Mouse (Mus musculus) liver (tissue): ENCODE data around the gene Gm11037.

Source experiments
- DNase-seq: peaks from one replicate; pipeline ENCODE4 v3.0.0-alpha.2; 2020; ENCODE audit warnings: mixed read lengths

Gene Gm11037

GRCm38 (mm10) chr2:131129836-131130235 lies 3.5 kb upstream of the Gm11037 start:
- peak; percentile 81 for DNase-seq

DNA sequence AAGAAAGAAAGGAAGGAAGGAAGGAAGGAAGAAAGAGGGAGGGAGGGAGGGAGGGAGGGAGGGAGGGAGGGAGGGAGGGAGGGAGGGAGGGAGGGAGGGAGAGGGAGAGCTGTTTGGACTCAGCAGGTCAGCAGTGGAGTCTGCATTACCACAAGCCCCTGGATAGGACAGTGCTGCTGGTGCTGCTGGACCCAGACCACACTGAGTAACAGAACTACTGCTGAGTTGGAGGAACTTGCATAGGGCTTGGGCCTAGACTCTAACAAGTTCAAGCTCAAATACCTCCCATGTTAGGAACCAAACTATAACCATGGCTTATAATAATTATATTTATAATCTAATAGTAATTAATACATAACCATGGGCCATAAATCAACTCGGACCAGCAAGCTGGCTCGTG lies 2.4 kb upstream of the Gm11037 start:
- DNase-seq = no peak

- DNase-seq = no peak
These were observed 997 bp upstream of the Gm11037 start for GRCm38 (mm10) chr2:131132111-131132888.

GRCm38 (mm10) chr2:131134381-131134780 lies 1.1 kb downstream of the Gm11037 start:
- peak; percentile 27 for DNase-seq

DNA sequence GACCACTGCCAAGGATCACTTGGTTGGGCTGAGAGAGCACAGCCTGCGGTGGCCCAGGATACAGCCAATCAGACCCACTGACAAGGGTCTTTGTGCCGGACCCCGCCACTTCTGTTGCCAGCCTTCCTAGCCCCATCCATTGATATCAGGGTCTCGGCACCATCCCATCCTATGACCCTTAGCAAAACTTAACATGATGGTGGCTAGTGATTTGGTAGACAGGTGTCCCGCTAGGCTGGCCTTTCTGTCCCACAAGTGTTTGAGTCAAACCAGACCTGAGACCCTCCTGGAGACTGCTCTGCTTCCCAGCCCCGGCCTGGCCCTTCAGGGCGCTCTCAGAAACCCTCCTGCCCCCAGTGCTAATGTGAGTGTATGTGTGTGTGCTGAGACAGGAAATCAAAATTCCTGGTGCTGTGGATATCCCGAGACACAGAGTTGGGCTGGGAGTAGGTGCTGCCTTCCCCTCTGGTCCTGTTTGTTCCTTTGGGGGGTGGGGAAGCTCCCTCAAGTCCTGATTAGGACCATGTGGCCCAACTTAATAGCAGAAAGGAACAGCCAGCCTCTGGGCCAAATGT lies 1.6 kb downstream of the Gm11037 start:
- peak; percentile 36 for DNase-seq

GRCm38 (mm10) chr2:131135521-131136139 lies 2.3 kb downstream of the Gm11037 start:
- DNase-seq = peak; percentile 93

DNA sequence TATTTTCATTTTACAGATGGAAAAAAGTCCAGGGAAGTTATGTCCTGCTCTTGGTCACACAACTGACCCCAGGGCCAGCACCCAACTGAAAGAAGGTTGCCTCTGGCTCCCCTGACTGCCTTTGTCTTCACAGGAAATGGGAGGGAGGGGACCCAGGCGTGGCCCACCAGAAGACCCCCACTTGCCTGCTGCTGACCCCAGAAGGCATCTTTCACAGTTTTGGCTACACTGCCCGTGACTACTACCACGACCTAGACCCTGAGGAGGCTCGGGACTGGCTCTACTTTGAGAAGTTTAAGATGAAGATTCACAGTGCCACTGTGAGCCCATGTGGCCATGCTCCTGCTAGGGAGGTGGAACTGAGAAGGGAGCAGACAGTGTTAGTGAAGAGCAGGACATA lies 5.0 kb downstream of the Gm11037 start:
- no peak for DNase-seq

- DNase-seq = no peak
These were observed 5.5 kb downstream of the Gm11037 start for GRCm38 (mm10) chr2:131138760-131139159.

- no peak for DNase-seq
These were observed 6.0 kb downstream of the Gm11037 start for GRCm38 (mm10) chr2:131139287-131139686.

GRCm38 (mm10) chr2:131139886-131140532 lies 6.7 kb downstream of the Gm11037 start:
- DNase-seq = peak; percentile 3

GRCm38 (mm10) chr2:131140533-131140905 lies 7.2 kb downstream of the Gm11037 start:
- DNase-seq = no peak

- no peak for DNase-seq
These were observed 8.2 kb downstream of the Gm11037 start for GRCm38 (mm10) chr2:131141336-131141986.

DNA sequence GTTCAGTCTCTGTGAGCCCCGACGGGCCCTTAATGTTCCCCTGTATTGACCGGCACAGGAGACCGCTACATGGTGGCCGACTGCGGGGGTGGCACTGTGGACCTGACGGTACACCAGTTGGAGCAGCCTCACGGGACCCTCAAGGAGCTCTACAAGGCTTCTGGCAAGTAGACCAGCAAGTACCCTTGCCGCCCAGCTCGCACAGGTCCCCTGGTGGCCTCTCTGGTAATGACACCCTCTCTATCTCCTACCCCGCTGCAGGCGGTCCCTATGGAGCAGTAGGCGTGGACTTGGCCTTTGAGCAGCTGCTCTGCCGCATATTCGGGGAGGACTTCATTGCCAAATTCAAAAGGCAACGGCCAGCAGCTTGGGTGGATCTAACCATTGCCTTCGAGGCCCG lies 9.3 kb downstream of the Gm11037 start:
- DNase-seq = peak; percentile 91

DNA sequence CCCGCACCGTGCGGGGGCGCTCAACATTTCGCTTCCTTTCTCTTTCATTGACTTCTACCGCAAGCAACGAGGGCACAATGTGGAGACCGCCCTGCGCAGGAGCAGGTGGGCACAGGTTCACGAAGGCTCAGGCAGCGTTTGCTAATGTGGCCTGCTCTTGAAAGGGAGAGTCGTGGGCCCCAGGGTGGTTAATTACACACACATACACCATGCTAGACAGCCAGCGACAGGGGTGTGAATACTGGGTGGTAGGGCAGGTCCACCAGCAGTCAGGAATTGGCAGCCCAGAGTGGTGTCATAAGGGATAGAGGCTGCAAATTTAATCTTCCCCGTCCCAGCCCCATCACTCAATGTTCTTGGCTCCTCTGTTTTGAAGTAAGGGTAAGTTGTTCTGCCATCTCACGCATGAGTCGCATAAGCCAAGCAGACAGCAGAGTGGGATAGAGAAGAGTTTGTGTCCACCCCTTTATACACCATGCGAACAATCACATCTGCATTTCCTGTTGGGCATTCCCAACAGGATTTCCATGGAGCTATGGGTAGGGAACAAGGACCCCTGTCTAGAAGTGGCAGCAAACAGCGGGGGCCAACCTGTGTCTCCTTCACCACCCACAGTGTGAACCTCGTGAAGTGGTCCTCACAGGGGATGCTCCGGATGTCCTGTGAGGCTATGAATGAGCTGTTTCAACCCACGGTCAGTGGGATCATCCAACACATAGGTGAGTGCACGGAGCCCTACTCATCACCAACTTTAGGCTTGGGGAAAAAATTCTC lies 9.9 kb downstream of the Gm11037 start:
- no peak for DNase-seq

GRCm38 (mm10) chr2:131145121-131145520 lies 11.8 kb downstream of the Gm11037 start:
- no peak for DNase-seq

DNA sequence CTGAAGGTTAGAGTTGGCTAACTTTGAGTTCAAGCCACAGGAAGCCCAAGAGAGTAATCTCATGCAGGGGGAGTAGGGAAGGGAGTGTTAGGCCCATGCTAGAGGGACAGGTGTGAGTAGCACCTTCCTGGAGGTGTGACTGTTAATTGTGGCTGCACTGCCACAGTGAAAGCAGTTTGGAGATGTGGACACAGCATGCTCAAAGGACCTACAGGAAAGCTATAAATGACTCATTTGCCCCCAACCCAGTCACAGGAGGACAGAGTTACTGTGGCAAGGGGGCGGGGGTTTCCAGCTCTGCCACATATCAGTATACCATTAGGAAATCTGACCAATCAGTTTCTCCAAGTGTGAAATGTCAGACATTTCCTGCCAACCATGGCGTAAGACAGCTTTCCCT lies 12.2 kb downstream of the Gm11037 start:
- DNase-seq = no peak

- DNase-seq = no peak
These were observed 13.1 kb downstream of the Gm11037 start for GRCm38 (mm10) chr2:131146193-131147042.

DNA sequence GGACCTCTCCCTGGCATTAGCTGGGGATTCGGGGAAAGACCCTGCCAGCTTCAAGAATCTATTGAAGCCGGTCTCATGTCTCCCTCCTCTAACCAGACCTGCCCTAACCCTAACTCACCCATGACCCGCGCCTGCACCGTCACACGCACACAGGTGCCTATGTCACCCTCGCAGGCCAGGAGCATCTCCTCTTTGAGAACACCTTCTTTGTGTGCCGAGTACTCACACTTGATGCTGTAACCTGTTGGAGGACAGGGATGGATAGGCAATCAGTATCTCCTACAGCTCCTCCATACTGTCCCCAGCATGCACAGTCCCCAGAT lies 13.7 kb downstream of the Gm11037 start:
- DNase-seq = no peak

DNA sequence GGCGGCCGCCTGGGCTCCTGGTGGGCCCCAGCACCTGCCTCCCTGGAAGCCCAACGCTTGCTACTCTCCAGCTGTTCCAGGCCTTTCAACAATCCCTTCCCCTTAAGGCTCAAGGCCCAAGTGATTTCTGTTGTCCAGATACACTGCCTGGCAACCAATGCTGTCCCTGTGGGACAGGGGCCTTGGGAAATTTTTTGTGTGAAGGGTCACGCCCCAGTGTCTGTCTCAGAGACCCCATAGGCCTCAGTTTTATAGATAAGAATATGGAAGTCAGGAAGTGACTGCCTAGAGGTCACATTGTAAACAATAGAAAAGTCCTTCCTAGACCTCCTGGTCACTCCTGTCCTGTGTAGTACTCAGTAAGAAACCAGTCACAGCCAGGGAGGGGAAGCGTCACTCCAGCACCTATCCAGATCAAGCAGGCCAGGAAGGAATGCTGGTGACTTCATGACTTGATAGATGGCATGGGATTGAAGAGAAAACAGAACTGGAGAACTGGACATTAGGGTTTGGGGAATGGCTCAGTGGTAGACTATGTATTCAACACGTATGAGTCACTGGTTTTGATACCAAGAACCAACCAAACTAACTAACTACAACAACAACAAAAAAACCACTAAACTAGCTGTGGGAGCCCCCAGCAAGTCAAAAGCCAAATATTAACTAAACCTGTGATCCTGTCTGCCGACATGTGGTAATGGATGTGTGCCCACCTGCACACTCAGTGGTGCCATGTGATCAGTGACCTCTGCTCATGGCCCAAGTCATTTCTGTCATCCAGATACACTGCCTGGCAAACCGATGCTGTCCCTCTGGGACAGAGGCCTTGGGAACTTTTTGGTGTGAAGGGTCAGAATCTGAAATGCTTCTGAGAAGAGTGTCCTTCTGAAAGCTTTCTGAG lies 15.3 kb downstream of the Gm11037 start:
- DNase-seq = no peak

DNA sequence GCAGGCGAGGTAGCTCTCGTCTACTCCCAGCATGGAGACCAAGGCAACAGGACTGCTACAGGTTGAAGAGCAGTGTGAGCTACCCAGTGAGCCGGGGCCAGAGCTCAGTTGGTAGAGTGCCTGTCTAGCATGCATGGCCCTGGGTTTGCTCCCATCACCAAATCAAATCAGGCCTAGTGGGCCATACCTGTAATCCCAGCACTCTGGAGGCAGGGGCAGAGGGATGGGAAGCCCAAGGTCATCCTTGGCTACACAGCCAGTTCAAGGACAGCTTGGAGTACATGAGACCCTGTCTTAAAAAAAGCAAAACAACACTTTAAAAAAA lies 15.9 kb downstream of the Gm11037 start:
- DNase-seq = no peak
